Mouse (Mus musculus): ENCODE measurements around the gene Mzt1. TPM values are rescaled to one million over a fixed set of nuclear protein-coding genes. Genes with fewer than 3 reads are reported as not detected.
A peak's percentile ranks its signal among the peaks of the same experiment; 100 is the strongest.
"Not testable (repeated sequence)": the region's sequence is repeated elsewhere in the genome, so short reads cannot be mapped to it uniquely, and the experiment has no call there.

Mzt1 gene
- 10 to 100 TPM; 30.8 to 35.6 TPM for total RNA-seq (2021)
- long read RNA-seq, experiment 1, transcript Mzt1-201 (3 exons, 2,240 nt): major isoform, 65 of 67 reads
- long read RNA-seq, experiment 1, partial matches to known transcripts: 1 of 67 reads
- long read RNA-seq, experiment 1, other reads (novel, unspliced or antisense): 1 of 67 reads
- long read RNA-seq, experiment 2, transcript Mzt1-201 (3 exons, 2,240 nt): major isoform, 69 of 71 reads
- long read RNA-seq, experiment 2, partial matches to known transcripts: 0 of 71 reads
- long read RNA-seq, experiment 2, other reads (novel, unspliced or antisense): 2 of 71 reads

- peak; percentile 93 for DNase-seq
These were observed at the start of gene Mzt1, which contains the start of gene Bora for GRCm38 (mm10) chr14:99046031-99046781. TSS of gene Mzt1 (minus strand) at chr14:99046134. TSS of gene Bora (plus strand) at chr14:99046222.

GRCm38 (mm10) chr14:99088947-99089346 is 43.0 kb upstream of the Mzt1 start:
- H3K27ac ChIP-seq: no peak overlapping the region
- TF ChIP-seq CTCF (IDR thresholded peaks at IDR 0.05): no peak
- intact Hi-C loops (cut with DNase I): no loop called here
- no peak for DNase-seq
- no peak overlapping the region for H3K4me3 ChIP-seq

More at GRCm38 (mm10) chr14:99046031-99046781, at the start of gene Mzt1, which contains the start of gene Bora:
- Histone ChIP-seq H3K27ac (peak within 1 kb of the TSS; percentile 96), H3K4me3 (peak within 1 kb of the TSS; percentile 100)
- TF ChIP-seq CTCF (IDR thresholded peaks at IDR 0.05): no peak
- intact Hi-C loops (cut with DNase I): loop anchor here (2.0 kb wide), 1 partner anchor 55 kb away; no protein-coding TSS in a partner anchor

- DNase-seq: no peak
- H3K4me3 ChIP-seq: no peak overlapping the region
- intact Hi-C loops (cut with DNase I): no loop called here
- TF ChIP-seq CTCF (IDR thresholded peaks at IDR 0.05): no peak
- H3K27ac ChIP-seq: no peak overlapping the region
These were observed 25.2 kb upstream of the Mzt1 start for GRCm38 (mm10) chr14:99071146-99071545.

- intact Hi-C loops (cut with DNase I): no loop called here
- no peak for TF ChIP-seq CTCF (IDR thresholded peaks at IDR 0.05)
- Histone ChIP-seq H3K27ac (no peak overlapping the region), H3K4me3 (no peak overlapping the region)
- no peak for DNase-seq
These were observed 17.2 kb upstream of the Mzt1 start for GRCm38 (mm10) chr14:99063091-99063490.

- intact Hi-C loops (cut with DNase I): no loop called here
- Histone ChIP-seq H3K4me3 (no peak overlapping the region), H3K27ac (no peak overlapping the region)
- TF ChIP-seq CTCF (IDR thresholded peaks at IDR 0.05): no peak
- no peak for DNase-seq
These were observed 14.7 kb upstream of the Mzt1 start for GRCm38 (mm10) chr14:99060616-99061015.

GRCm38 (mm10) chr14:99058959-99059586 is 13.1 kb upstream of the Mzt1 start:
- DNase-seq: no peak
- no peak for TF ChIP-seq CTCF (IDR thresholded peaks at IDR 0.05)
- H3K4me3 ChIP-seq: no peak overlapping the region
- intact Hi-C loops (cut with DNase I): no loop called here
- H3K27ac ChIP-seq: no peak overlapping the region

GRCm38 (mm10) chr14:99046782-99047181 is 848 bp upstream of the Mzt1 start:
- intact Hi-C loops (cut with DNase I): loop anchor here (2.0 kb wide), 1 partner anchor 54 kb away; no protein-coding TSS in a partner anchor
- Histone ChIP-seq H3K4me3 (peak overlapping the region; percentile 100), H3K27ac (peak overlapping the region; percentile 96)
- DNase-seq: no peak
- TF ChIP-seq CTCF (IDR thresholded peaks at IDR 0.05): no peak

GRCm38 (mm10) chr14:99045378-99046030 is 430 bp downstream of the Mzt1 start:
- TF ChIP-seq CTCF (IDR thresholded peaks at IDR 0.05): no peak
- no peak for DNase-seq
- H3K27ac ChIP-seq: peak overlapping the region; percentile 96
- peak overlapping the region; percentile 100 for H3K4me3 ChIP-seq
- intact Hi-C loops (cut with DNase I): loop anchor here (2.0 kb wide), 1 partner anchor 55 kb away; no protein-coding TSS in a partner anchor

- H3K27ac ChIP-seq: no peak overlapping the region
- TF ChIP-seq CTCF (IDR thresholded peaks at IDR 0.05): no peak
- intact Hi-C loops (cut with DNase I): no loop called here
- peak overlapping the region; percentile 100 for H3K4me3 ChIP-seq
- DNase-seq: no peak
These were observed 1.2 kb downstream of the Mzt1 start for GRCm38 (mm10) chr14:99044718-99045117.

GRCm38 (mm10) chr14:99044096-99044495 is 1.8 kb downstream of the Mzt1 start:
- TF ChIP-seq CTCF (IDR thresholded peaks at IDR 0.05): no peak
- H3K4me3 ChIP-seq: no peak overlapping the region
- intact Hi-C loops (cut with DNase I): no loop called here
- no peak overlapping the region for H3K27ac ChIP-seq
- DNase-seq: no peak

GRCm38 (mm10) chr14:99043499-99043898 is 2.4 kb downstream of the Mzt1 start:
- no peak for DNase-seq
- no peak overlapping the region for H3K4me3 ChIP-seq
- no peak for TF ChIP-seq CTCF (IDR thresholded peaks at IDR 0.05)
- H3K27ac ChIP-seq: no peak overlapping the region
- intact Hi-C loops (cut with DNase I): no loop called here

GRCm38 (mm10) chr14:99041416-99041815 is 4.5 kb downstream of the Mzt1 start:
- no peak for DNase-seq
- Histone ChIP-seq H3K27ac (no peak overlapping the region), H3K4me3 (no peak overlapping the region)
- TF ChIP-seq CTCF (IDR thresholded peaks at IDR 0.05): no peak
- intact Hi-C loops (cut with DNase I): no loop called here

GRCm38 (mm10) chr14:99039308-99039707 is 6.6 kb downstream of the Mzt1 start:
- H3K4me3 ChIP-seq; DNase-seq; H3K27ac ChIP-seq; intact Hi-C loops (cut with DNase I): not testable (repeated sequence)

Data from gastrocnemius, adult 2 months (tissue).